Mouse (Mus musculus): ENCODE results near the gene Fam122c. TPM values are rescaled to one million over a fixed set of nuclear protein-coding genes. Genes with fewer than 3 reads are reported as not detected.
A peak's percentile ranks its signal among the peaks of the same experiment; 100 is the strongest.
"Not testable (repeated sequence)": the region's sequence is repeated elsewhere in the genome, so short reads cannot be mapped to it uniquely, and the experiment has no call there.

Gene Fam122c
- polyA plus RNA-seq, 1 experiment = not detected

DNA sequence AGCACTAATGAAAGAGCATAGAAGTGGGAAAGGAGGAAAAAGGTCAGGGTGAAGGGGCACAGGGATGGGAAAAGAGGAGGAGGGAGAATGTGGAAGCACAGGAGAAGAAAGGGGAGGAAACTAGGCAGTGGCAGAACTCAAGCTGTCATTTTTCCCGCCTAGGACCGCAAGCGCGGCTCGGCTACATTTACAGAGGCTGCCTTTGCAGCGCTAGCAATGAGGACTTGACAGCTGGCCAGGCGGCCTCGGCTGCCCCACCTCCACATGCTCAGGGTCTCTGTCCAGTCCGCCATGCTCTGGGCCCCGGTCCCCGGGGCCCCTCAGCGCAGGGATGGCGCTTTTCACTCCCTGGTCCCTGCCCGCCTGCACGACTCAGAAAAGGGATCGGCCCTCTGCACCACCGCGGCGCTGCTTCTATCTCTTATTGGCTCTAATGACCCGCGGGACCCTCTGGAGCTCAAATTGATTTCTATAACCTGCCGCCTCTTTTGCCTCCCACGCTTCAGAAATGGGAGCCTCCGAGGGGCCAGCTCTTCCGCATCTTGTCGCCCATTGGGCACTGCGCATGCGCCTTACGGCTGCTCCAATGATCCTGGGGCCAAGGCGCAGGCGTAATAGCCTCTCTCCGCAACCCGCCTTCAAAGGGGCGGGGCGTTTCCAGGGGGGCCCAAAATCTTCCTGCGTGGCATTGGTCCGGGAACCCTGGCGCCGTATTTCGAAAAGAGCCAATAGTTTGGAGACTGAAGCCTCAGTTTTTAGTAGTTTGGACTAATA, 3.7 kb upstream of the Fam122c start, which contains the start of gene Fam122b:
Fam122b (minus strand) TSS at position 517 of the 774 bp plus-strand sequence.
- peak; percentile 81 for DNase-seq
- WGBS = 25% methylated on average over 40 of the region's 40 CpGs
- TF ChIP-seq CTCF (IDR thresholded peaks at IDR 0.05; ENCODE audit: insufficient read depth, low read length) = no peak
- 0 out of 2 replicates have a peak, but pooled peaks have one; percentile 23 for TF ChIP-seq POLR2A (IDR thresholded peaks at IDR 0.05; ENCODE audit: borderline replicate concordance, extremely low read depth, low read depth, low read length)
- Histone ChIP-seq H3K4me1 (ENCODE audit: control insufficient read depth, insufficient read depth, low read length) (no peaks in the 10 kb centered on the region), H3K4me3 (replicated peaks; ENCODE audit: extremely low read depth, low read depth, low read length) (peak within 1 kb of the TSS; percentile 85)

DNA sequence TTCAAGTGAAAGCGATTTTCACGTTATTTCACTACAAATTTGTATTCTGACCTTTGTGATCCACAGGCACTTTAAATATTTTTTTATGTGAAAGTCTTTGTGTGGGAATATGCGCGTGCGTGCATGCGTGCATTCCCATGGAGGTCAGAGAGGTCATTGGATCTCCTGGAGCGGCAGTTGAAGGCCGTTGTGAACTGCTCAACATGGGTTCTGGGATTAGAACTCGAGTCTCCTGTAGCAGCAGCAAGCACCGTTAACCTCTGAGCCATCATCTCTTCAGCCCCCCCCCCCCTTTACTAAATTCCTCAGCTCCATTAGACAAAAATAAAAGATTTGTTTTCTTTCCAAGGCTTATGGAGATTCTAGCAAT, 3.2 kb upstream of the Fam122c start:
- Histone ChIP-seq H3K4me3 (replicated peaks; ENCODE audit: extremely low read depth, low read depth, low read length) (peak overlapping the region; percentile 41), H3K4me1 (ENCODE audit: control insufficient read depth, insufficient read depth, low read length) (no peaks in the 10 kb centered on the region)
- DNase-seq = no peak
- TF ChIP-seq POLR2A (IDR thresholded peaks at IDR 0.05; ENCODE audit: borderline replicate concordance, extremely low read depth, low read depth, low read length) = no peak
- TF ChIP-seq CTCF (IDR thresholded peaks at IDR 0.05; ENCODE audit: insufficient read depth, low read length) = no peak
- 34% methylated on average over 10 of the region's 10 CpGs for WGBS

DNA sequence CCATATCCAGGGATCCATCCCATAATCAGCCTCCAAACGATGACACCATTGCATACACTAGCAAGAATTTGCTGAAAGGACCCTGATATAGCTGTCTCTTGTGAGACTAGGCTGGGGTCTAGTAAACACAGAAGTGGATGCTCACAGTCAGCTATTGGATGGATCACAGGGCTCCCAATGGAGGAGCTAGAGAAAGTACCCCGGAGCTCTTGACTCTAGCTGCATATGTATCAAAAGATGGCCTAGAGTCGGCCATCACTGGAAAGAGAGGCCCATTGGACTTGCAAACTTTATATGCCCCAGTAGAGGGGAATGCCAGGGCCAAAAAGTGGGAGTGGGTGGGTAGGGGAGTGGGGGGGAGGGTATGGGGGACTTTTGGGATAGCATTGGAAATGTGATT, 1.6 kb upstream of the Fam122c start:
- DNase-seq; H3K4me3 ChIP-seq (replicated peaks; ENCODE audit: extremely low read depth, low read depth, low read length); H3K4me1 ChIP-seq (ENCODE audit: control insufficient read depth, insufficient read depth, low read length): not testable (repeated sequence)
- WGBS = 72% methylated on average over 3 of the region's 3 CpGs

DNA sequence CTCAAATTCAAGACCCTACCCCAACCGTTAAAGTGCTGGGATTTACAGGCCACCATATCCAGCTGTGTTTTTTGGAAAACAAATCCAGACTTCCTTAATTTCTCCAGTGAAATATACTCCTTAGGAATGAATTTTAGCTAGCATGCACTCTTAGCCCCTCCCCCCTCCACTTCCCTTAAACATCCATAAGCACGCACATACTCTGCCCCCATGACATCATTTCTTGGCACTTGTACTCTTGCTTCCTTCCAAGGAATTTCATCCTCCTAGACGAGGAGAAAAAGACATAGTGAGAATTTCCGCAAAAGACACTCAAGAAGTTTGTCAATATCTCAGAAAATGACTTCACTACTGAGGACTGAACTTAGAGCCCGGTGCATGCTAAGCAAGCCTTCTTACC, 14.7 kb downstream of the Fam122c start:
- no peak for DNase-seq
- no peak overlapping the region for H3K4me3 ChIP-seq (replicated peaks; ENCODE audit: extremely low read depth, low read depth, low read length)
- H3K4me1 ChIP-seq (ENCODE audit: control insufficient read depth, insufficient read depth, low read length) = no peaks in the 10 kb centered on the region
- TF ChIP-seq POLR2A (IDR thresholded peaks at IDR 0.05; ENCODE audit: borderline replicate concordance, extremely low read depth, low read depth, low read length) (no peak), CTCF (IDR thresholded peaks at IDR 0.05; ENCODE audit: insufficient read depth, low read length) (no peak)
- 51% methylated on average over 5 of the region's 5 CpGs for WGBS

DNA sequence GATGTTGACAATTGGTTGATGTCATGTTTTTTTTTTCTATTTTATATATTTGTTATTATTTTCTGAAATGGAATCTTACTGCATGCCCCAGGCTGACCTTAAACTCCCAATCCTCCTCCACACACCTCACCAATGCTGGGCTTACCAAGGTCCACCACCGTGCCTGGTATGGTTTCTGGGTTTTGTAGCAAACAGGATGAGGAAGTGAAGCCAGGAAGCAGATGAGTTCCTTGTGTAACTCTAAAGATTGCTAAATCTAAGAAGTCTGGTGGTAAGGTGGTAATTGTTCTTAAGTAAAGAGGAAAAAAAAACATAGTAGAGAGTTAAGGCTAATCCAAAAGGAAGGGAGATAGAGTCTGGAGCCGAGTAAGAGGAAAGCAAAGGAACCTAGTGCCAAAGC, 47.3 kb downstream of the Fam122c start:
- Histone ChIP-seq H3K4me1 (ENCODE audit: control insufficient read depth, insufficient read depth, low read length) (no peaks in the 10 kb centered on the region), H3K4me3 (replicated peaks; ENCODE audit: extremely low read depth, low read depth, low read length) (no peak overlapping the region)
- no peak for DNase-seq
- no peak for TF ChIP-seq CTCF (IDR thresholded peaks at IDR 0.05; ENCODE audit: insufficient read depth, low read length)
- no peak for TF ChIP-seq POLR2A (IDR thresholded peaks at IDR 0.05; ENCODE audit: borderline replicate concordance, extremely low read depth, low read depth, low read length)
- 48% methylated on average over 2 of the region's 2 CpGs for WGBS

DNA sequence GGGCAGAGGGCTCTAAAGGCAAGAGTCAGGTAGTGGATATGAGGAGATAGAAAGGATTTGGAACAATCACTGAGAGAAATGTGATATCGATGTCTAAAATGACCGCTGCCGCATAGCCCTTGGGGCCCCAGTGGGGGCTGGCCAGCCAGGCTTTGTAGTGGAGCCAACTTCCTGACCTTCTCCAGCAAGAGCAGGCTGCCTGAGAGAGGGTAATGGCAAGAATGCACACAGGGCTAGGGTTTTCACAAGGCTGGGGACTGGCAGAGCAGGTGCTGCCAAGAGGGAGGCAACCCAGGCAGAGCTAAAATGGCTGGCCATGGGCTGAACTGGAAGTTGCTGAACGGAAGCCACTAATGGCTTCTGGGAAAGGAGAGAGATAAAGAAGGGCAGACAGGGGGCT, 47.9 kb downstream of the Fam122c start:
- Histone ChIP-seq H3K4me1 (ENCODE audit: control insufficient read depth, insufficient read depth, low read length) (no peaks in the 10 kb centered on the region), H3K4me3 (replicated peaks; ENCODE audit: extremely low read depth, low read depth, low read length) (no peak overlapping the region)
- WGBS = 64% methylated on average over 4 of the region's 4 CpGs
- no peak for DNase-seq
- TF ChIP-seq CTCF (IDR thresholded peaks at IDR 0.05; ENCODE audit: insufficient read depth, low read length) (no peak), POLR2A (IDR thresholded peaks at IDR 0.05; ENCODE audit: borderline replicate concordance, extremely low read depth, low read depth, low read length) (no peak)

DNA sequence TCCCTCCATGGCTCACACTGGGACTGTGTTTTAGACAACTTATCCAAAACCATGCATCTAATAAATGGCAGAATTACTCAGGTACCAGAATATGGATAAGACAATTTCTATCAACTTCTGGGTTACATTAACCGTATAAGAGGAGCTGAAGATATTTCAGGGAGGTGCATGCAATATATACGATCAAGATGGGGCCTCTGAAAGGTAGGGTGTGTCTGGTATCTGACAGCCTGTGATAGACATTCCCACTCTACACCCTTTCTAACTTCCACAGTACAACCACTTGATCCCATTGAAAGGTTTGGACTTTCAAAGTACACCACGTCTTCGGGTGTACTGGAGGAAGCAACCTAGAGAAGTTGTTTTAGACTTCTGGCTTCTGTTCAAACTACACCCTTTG, 57.2 kb downstream of the Fam122c start:
- Histone ChIP-seq H3K4me1 (ENCODE audit: control insufficient read depth, insufficient read depth, low read length) (no peaks in the 10 kb centered on the region), H3K4me3 (replicated peaks; ENCODE audit: extremely low read depth, low read depth, low read length) (no peak overlapping the region)
- WGBS = 78% methylated on average over 4 of the region's 4 CpGs
- TF ChIP-seq CTCF (IDR thresholded peaks at IDR 0.05; ENCODE audit: insufficient read depth, low read length) (no peak), POLR2A (IDR thresholded peaks at IDR 0.05; ENCODE audit: borderline replicate concordance, extremely low read depth, low read depth, low read length) (no peak)
- DNase-seq = no peak

DNA sequence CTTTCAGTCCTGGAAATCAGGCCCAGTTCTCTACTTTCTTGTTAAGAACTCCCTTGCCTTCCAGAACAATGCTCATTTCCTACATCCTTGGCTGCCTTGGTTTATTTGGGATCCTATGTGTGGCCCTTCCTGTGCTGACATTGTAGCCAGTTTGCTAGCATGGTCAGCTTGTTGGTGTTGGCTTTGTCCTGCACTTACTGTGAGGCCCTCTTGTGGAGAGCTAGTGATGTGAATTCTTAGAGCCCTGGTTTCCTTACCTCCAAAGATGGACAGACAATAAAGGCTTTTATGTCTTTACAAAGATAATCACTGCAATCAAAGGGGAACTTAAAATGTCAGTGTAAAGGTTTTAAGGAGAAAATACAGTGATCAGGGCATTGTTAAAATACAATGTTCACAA, 64.1 kb downstream of the Fam122c start:
- no peak for TF ChIP-seq CTCF (IDR thresholded peaks at IDR 0.05; ENCODE audit: insufficient read depth, low read length)
- no peak for TF ChIP-seq POLR2A (IDR thresholded peaks at IDR 0.05; ENCODE audit: borderline replicate concordance, extremely low read depth, low read depth, low read length)
- no peaks in the 10 kb centered on the region for H3K4me1 ChIP-seq (ENCODE audit: control insufficient read depth, insufficient read depth, low read length)
- no peak for DNase-seq

DNA sequence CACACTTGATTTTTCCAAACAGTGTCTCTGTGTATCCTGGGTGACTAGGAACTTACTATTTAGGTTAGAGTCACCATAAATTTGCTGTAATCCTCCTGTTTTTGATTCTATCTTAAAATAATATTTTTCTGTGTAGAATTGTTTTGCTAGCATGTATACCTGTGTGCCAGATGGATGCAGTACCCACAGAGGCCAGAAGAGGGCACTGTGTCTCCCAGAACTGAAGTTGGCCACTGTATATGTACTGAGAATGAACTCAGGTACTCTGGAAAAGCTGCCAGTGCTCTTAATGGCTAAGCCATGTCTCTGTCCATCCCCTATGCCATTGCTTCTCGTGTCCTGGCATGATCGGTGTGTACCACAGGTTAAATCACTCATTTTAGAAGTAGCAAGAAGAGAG, 68.3 kb downstream of the Fam122c start:
- TF ChIP-seq POLR2A (IDR thresholded peaks at IDR 0.05; ENCODE audit: borderline replicate concordance, extremely low read depth, low read depth, low read length) (no peak), CTCF (IDR thresholded peaks at IDR 0.05; ENCODE audit: insufficient read depth, low read length) (peak; percentile 73)
- 65% methylated on average over 2 of the region's 2 CpGs for WGBS
- Histone ChIP-seq H3K4me1 (ENCODE audit: control insufficient read depth, insufficient read depth, low read length) (no peaks in the 10 kb centered on the region), H3K4me3 (replicated peaks; ENCODE audit: extremely low read depth, low read depth, low read length) (no peak overlapping the region)
- DNase-seq = peak; percentile 54

More for the DNA sequence above, 64.1 kb downstream of the Fam122c start:
- no peak overlapping the region for H3K4me3 ChIP-seq (replicated peaks; ENCODE audit: extremely low read depth, low read depth, low read length)

DNA sequence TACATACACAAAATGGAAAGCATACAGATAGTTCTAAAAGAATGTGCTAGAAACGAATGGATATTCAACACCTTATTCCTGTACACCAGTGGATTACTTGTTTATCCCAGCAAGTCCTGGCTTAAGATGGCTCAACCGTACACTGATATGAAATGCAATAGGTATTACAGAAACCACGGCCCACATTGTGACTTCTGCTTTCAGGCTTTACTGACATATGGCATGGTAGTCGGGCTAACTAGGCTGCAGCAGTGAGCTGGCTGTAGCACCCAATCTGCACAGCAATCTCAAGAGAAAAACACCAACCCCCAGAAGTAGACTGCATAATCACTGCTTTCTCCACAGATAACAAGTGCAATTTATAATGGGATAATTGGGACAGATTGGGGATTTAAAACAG, 75.2 kb downstream of the Fam122c start:
- Histone ChIP-seq H3K4me3 (replicated peaks; ENCODE audit: extremely low read depth, low read depth, low read length) (no peak overlapping the region), H3K4me1 (ENCODE audit: control insufficient read depth, insufficient read depth, low read length) (no peaks in the 10 kb centered on the region)
- TF ChIP-seq POLR2A (IDR thresholded peaks at IDR 0.05; ENCODE audit: borderline replicate concordance, extremely low read depth, low read depth, low read length) (no peak), CTCF (IDR thresholded peaks at IDR 0.05; ENCODE audit: insufficient read depth, low read length) (no peak)
- DNase-seq = no peak
- 86% methylated on average over 4 of the region's 4 CpGs for WGBS
